Mouse (Mus musculus) ovary, postnatal 14 days (tissue): ENCODE data around the gene Zcchc2.

Source experiments
- DNase-seq: peaks from one replicate; pipeline ENCODE4 v3.0.0; 2022; ENCODE audit warnings: low spot score

The Zcchc2 gene

DNA sequence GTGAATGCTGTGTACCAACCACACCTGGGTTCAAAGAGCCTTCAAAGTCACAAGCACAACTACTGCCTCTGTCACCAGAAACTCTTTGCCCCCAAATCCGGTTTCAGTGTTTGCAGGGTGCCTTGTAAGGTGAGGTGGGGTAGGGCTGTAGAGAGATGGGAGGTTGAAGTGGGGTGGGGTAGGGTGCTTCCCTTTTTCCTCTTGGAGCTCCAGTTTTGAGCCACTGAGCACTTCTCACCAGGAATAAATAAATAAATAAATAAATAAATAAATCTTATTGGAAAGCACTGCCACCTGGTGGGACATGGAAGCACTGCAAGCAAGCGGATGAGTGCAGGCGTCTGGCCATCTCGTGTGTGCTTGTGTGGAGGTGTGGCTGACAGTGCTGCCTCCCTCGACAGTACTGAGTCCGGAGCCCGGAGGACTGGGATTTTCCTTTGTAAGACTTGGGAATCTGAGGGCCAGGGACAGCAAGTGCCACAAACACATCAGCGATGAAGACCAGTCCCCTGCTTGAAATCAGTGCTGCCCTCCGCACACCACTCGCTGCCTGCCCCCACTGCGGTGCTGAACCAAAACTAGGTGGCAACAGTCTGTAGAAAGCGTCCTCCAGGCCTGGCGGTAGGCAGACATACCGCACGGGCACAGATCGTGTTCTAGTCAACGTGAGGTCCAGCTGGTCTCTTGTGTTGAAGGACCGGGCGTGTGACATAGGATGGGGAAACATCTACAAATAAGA, 46.8 kb downstream of the Zcchc2 start:
- peak; percentile 58 for DNase-seq

DNA sequence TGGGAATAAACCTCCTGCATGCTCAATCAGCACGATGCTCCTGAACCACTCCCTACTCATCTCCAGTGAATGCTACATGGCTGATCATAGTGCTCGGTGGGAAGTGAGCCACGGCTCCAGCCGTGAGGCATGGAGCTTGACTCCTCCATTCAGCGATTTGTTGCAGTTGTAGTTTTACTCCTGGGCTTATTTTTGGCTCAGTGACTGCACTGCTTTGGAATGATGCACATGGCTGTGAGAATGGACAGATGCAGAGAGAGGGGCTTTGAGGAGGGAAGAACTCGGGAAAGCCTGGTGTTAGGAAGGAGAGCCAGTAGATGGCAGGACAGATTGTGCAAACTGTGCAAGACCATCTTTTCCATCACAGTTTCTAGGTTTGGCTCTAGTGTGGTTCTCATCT, 49.1 kb downstream of the Zcchc2 start:
- DNase-seq = no peak

DNA sequence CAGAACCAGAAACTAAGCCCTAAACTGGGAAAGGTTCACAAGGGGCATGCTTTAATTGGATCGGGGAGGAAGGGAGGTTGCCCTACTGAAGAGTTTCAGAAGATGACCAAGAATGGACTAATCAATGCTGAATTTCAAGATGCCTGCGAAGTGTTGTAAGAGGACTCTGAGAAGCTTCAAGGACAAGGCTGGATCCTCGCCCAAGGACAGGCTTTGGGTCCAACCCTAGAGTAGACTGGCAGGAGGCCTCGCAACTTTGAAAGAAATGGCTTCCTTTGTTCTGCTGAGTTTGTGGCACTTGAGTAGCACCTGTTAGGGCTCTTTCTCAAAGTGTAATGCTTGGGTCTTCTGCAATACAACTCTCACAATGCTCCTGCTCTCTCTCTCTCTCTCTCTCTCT, 50.1 kb downstream of the Zcchc2 start:
- DNase-seq = no peak

DNA sequence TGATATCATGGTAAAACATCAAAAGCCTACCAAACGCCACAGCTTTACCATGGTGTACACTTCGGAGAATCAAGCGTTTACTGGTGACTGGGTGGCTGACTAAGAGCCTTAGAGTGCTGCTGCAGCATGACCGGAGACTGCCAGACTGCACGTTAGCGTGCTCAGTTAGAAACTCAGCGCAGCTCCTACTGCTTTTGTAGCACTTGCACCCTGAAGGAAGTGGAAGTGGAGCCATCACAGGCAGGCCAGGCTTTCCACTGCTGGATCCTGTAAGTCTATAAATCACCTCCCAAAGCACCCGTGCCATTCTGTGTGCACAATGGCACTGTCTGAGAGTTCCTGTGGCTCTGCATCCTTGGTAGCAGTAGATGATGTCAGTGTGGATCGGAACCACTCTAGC, 52.0 kb downstream of the Zcchc2 start:
- DNase-seq = no peak

DNA sequence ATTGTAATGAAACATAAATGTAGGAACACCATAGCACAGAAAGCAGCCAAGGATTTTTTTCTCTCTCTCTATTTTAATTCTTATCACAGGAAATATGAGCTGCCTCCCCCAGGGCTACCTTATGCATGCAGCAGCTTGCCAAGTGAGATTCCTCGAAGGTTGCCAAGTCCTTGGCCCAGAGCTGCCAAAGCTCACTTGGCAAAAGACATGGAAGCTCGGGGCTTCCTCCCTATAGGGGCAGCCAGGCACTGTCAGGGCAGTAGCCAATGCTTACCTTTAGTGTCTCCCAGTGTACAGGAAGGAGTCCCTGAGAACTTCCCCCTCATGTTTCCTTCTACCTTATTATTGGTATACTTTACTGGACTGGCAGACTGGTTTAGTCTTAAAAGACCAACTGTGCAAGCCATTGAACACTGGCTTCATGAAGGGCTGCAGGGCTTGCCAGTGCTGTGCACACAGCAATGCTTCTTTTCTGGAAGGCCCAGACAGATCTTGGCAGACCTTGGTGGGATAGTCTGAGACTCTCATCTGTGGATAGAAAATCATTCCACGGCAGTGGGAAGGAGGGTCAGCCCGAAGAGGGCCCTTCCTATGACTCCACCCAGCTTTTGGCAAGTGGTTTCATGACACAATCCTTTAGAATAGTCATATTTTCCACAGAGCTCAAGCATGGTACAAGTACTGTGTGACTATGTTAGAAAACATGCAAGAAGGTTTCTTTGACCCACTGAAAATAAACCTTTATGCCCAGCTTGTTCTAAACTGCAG, 53.0 kb downstream of the Zcchc2 start:
- no peak for DNase-seq

DNA sequence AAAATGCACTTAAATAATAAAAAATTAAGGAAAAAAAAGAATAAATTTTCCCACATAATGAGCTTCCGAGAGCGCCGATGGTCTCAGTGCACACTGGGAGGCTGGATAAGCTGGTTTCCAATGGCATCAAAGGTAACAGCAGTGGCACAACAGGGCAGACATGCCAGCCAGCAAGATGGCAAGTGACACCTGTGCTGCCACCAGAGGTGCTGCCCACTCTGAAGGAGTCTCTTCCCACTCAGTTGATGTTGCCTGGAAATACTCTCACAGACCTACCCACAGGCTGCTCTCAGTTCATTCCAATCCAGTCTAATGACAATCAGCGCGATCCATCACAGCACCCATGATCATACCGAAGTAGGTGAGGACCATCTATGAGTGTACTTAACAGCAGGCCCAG, 58.8 kb downstream of the Zcchc2 start:
- no peak for DNase-seq

DNA sequence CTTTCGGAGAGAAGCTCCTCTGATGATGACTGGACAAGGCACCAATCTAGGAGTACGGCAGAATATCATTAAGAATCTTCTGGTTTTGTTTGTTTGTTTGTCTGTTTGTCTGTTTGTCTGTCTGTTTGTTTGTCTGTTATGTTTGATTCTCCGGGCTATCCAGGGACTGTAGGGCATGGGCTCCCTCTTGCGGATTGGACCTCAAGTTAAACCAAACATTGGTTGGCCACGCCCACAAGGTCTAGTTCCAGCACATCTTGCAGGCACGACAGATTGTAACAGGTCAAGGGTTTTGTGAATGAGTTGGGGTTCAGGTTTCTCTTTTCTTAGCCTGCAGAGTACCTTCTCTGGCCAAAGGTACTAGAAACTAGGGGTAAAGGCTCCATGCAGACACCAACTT, 64.8 kb downstream of the Zcchc2 start:
- DNase-seq = no peak

DNA sequence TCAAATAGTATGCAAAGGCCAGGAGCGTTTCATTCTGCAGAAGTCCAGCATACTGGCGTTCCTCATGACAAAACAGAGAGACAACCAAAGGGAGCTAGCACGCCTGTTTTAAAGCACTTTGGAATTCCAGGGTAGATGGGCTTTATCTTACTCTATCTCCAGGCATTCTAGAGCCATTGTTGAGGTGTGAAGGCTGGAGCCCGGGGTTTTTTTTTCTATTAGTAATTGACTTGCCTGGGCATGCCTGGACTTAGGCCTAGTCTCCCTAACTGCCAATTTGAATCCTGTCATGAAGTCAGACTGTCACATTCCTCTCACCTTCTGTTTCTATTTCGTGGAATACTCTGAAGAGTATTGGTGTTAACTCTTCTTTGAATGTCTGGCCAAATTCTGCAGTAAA, 68.1 kb downstream of the Zcchc2 start:
- no peak for DNase-seq

DNA sequence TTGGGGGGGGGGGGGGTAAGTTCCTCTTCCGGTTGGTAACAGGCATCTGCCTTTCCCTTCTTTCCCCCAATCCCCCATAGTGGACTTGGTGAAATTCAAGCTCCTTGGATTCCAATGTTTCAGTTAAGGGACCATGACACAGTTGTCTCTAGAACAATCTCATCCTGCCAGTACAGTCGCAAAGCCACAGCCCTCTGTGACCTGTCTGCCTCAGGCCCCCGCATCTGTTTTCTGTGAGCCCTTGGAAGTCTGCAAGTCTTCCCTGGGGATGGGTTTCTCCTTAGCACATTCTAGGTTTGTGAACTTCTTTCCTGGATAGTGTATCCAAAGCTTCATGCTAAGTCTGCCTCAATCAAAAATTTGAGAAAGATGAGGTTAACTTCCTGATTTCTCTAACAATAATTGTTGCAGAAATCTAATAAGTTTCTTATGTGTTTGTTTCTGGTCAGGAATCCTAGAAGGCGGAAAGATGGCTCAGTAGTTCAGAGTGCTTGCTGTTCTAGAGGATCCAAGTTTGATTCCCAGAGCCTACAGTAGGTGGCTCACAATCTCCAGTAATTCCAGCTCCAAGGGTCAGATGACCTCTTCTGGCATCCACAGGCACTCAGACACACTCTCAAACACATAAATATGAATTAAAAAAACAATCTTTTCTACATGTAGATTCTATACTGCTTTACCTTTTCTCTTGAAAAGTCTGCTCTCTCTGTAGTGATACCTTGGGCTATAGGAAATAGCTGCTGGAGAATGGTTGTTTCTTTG, 69.5 kb downstream of the Zcchc2 start:
- no peak for DNase-seq

DNA sequence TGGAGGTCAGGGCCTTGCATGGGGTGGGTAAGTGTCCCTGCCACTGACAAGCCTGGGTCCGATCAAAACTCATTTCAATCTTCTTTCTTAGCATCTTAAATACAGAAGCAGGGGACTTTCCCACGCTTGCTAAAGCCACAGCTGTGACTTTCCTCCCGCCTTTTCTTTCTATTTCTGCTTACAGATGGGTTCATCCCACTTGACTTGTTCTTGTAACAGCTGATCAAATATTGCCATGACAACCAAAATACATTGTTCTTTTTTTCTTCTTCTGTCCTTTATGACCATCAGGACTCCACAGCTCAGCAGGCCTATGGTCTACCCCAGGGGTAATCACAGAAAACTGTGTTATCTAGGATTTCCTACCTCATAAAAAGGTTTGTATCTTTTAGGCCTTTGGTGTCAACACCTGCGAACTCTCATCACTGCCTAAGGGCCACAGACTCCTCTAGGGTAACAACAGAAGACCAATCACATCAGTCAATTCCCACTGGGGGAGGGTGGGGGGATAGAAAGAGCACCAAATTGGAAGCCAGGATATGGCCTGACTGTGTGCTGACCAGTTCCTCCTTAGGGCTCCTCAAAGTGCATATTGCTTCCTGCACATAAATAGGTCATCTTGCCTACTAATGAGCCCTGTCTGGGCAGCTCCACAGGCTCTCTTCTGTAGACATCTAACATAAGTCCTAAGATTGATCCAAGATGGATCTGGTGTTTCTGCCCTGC, 71.1 kb downstream of the Zcchc2 start:
- DNase-seq = no peak

DNA sequence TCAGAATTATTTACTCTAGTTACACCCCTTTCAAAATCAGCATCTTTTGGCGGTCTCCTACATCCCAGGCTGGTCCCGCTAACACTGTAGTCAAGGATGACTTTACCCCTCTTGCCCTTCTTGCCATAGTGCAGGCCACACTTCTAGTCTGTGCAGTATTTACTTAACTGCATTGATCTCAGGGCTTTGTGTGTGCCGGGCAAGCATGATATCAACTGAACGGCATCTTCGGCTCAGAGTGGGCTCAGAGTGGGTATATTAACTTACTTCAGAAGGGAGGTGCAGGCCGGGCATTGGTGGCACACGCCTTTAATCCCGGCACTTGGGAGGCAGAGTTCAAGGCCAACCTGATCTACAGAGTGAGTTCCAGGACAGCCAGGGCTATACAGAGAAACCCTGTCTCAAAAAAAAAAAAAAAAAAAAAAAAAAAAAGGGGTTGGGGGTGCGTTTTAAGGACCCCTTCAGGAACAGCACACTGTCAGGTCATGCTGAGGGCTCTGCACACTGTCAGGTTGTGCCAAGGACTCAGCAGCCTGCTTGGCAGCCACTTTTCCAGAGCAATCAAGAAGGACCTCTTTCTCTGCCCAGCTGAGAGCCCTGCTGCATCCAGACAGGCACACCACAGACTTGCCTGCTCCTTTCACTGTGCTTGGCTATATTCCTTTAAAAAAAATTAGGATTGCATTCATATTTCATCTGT, 72.8 kb downstream of the Zcchc2 start:
- no peak for DNase-seq

DNA sequence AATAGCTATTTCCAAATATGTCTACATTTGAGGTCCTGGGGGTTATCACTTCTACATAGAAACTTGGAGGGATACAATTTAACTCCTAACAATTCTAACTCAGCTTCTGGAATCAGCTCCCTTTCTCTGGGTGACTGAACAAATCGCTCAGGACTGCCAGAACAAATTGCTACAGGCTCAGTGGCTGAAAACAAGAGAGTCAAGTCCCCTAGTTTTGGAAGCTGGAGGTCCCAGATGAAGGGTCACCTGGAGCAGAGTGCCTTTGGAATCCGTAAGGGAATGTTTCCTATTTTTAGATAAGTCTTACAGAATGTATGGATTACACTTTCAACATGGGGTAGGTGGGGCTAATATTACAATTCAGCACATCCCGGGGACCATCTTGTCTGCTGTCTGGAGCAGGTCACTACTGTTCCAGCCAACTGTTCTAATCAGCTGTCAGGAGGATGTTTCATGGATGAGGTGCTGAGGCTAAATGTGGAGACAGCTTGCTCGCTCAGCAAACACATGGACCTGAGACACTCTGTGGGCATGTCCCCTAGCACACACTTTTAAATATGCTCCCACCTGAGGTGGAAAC, 73.5 kb downstream of the Zcchc2 start:
- DNase-seq = no peak

DNA sequence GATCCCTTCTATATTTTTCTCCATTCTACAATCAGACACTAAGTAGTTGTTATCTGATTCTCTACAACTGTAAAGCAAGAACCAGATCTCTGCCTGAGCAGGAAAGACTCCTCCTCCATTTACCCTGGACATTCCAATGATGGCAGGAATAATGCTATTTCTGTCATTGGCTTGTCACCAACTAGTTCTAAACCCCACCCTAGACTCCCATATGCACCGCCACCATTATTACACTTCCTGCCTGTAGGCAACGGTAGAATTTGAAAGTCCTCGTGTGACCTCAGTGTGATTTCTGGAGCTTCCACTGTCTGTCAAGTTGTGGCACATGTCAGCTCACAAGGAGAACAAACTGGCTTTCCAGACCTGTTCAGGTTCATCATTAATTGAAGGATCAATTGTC, 74.1 kb downstream of the Zcchc2 start:
- no peak for DNase-seq

DNA sequence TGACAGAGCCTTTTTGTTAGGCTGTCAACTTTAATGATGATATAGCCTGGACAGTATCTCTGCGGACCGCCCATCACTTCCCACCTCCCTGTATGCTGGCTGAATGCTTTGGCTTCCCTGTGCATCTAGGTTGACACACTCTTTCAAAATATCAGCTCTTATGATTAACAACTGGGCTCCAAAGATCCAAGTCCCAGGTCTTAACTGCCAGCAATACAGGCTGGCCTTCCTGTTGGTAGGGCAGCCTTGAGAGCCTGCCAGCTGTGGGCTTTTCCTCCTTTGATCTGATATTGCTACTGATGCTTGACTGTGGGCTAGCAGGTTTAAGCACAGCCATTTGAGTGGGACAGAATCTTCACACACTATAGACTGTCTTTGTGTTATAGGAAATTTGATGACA, 74.5 kb downstream of the Zcchc2 start:
- no peak for DNase-seq

DNA sequence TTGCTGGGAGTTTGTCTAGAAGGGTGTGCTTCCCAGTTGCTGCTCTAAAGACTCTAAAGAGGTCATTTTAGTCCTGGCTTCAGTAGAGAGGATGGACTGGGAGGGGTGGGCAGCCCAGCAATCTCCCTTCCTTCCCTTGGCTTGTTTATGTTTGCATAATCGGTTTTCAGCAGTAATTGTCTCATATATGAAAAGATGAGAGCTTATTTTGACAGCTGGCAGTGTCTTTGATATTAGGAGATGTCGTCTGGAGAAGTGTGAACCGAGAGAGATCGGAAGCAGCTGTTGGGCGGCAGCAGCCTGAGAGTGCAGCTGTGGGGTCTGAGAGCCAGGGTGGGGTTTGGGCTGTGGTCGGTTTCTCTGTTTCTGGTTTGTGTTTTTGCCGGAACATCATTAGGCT, 75.5 kb downstream of the Zcchc2 start:
- DNase-seq = no peak

DNA sequence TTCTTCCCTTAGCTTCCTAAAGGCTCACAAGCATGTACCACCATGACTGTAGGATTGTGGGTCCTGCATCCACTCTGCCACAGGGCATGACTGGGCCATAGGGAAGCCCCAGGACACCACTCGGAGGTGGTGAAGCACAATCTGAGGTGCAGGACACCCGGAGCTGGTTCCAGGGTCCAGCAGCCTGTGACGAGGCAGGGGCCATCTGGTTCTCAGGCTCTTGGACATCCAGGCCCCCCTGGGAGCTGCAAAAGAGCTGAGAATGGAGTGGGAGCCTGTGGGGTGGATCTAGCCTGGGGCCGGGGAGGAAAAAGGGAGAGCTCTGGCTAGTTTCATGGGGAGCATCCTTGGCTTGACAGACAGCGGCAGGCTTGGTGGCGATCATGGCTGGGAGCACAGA, 77.1 kb downstream of the Zcchc2 start:
- DNase-seq = no peak

DNA sequence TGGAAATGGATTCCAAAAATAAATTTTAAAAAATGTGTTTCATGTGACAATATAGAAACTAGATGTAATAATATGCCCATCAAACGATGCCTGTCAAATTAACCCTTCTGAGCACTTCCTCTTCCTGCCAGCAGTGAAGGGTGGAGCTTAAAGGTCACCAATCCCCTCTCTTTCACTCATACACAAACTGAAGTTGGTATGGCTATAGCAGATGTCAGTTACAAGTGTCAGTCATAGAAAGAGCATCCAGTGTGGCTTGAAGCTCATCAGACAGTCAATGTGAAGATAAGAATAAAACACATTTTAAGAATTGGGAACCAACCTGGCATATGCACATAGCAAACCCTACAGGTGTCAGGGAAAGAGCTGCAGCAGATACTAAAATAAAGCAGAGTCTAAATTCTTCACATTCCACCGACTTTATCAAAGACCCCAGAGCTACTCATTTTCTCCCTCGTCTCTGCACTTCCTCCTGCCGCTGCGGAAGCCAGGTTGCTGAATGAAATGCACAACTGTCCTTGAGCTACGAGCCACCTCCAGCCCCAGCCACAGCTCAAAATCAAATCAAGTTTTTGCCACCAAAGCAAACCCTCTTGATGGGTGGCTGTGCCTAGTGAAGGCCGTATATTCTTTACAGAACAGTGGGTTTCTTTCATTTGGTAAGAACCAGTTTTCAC, 79.8 kb downstream of the Zcchc2 start:
- no peak for DNase-seq

DNA sequence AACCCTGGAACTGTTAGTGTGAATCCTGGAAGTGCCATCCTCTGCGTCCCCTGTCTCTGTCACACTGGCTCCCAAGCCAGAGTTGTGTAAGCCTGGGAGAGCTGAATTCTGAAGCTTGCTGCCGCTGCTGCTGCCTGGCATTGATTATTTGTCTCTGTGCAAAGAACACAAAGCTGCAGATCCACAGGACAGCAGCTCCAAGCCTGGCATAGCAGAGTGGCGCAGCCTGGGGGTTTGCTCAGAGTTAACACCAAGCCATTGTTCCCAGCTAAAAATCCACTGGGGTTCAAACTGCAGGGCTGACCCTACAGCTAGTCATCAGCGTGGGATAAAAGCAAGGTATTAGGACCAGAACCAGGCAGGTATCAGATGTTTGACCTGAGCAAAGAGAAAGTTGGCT, 80.6 kb downstream of the Zcchc2 start:
- no peak for DNase-seq

DNA sequence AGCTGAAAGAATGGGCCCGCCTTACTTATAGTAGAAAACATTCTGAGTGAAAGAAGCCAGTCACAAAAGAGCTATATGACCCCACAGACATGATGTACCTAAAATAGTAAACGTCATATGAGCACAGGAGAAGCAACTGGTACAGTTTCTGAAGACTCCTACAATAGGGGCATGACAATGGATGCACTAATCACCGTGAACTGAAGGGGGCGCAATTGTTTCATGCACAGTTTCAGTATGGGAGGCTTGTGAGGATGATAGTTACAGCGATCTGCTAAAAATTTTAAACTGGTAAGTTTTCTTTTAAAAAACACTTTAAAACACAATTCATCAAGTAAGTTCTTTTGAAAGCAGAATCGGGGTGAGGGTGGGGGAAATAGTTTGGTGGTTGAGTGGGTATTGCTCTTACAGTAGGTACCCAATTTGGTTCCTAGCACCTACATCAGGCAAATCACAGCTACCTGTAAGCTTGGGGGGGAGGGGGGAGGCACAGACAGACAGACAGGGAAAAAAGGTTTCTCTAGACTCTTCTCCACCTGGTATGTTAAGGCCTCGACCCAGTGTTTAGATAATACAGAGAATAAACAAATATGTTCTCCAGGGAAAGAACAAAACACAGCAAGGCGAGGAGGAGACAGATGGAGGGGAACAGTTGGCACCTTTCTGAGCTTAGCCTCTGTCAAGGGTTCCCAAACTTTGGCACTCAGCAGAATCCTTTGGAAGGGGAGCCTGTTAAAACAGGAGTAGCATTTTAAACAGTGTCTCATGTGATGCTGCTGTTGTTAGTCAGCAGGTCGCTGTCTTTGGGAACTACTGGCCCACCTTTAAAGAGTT, 81.2 kb downstream of the Zcchc2 start:
- DNase-seq = peak; percentile 79

DNA sequence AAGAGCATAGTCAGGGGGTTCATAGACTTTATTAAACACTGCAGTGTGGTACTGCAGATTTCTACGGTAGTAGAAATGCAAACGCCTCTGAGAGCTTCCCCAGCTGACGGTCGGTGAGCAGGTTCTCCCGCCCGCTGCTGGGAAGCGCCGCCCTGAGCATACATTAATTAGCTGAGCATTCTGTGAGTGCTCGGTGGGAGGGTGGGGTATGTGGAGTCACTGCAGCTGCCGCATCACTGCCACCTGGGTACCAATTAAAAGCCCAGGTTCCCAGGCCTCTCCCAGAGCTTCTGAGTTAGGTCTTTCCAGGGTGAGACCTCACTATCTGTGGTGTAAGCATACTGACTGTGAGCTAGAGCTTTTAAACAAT, 81.8 kb downstream of the Zcchc2 start:
- DNase-seq = no peak
